Mouse (Mus musculus) granulocyte monocyte progenitor cell, adult 5-6 weeks (primary cell): ENCODE results near the gene Ctnnbl1. TPM values are rescaled to one million over a fixed set of nuclear protein-coding genes. Genes with fewer than 3 reads are reported as not detected.

Experiments used
- ATAC-seq: replicated peaks from 2 replicates; pipeline ENCODE4 v1.8.0; 2016; ENCODE audit warnings: mild to moderate bottlenecking, moderate TSS enrichment, inconsistent platforms; ENCODE audit not compliant: poor library complexity, severe bottlenecking
- total RNA-seq, 2 experiments: library from RNA; stranded (forward) in 1 of 2; stranded (reverse) in 1 of 2; fragments of 200-712, 200-1000 nt in 1 of 2; fragments of >200 nt in 1 of 2; fragmentation: Nextera tagmentation in 1 of 2; gene quantifications; 2 replicates each; pipeline ENCODE4 v1.2.3; 2014 to 2017

Gene Ctnnbl1
- total RNA-seq (2014; fragmentation: Nextera tagmentation) (26.0 and 33.9 TPM in 2 replicates), total RNA-seq (2017) (47.1 and 60.9 TPM in 2 replicates)

DNA sequence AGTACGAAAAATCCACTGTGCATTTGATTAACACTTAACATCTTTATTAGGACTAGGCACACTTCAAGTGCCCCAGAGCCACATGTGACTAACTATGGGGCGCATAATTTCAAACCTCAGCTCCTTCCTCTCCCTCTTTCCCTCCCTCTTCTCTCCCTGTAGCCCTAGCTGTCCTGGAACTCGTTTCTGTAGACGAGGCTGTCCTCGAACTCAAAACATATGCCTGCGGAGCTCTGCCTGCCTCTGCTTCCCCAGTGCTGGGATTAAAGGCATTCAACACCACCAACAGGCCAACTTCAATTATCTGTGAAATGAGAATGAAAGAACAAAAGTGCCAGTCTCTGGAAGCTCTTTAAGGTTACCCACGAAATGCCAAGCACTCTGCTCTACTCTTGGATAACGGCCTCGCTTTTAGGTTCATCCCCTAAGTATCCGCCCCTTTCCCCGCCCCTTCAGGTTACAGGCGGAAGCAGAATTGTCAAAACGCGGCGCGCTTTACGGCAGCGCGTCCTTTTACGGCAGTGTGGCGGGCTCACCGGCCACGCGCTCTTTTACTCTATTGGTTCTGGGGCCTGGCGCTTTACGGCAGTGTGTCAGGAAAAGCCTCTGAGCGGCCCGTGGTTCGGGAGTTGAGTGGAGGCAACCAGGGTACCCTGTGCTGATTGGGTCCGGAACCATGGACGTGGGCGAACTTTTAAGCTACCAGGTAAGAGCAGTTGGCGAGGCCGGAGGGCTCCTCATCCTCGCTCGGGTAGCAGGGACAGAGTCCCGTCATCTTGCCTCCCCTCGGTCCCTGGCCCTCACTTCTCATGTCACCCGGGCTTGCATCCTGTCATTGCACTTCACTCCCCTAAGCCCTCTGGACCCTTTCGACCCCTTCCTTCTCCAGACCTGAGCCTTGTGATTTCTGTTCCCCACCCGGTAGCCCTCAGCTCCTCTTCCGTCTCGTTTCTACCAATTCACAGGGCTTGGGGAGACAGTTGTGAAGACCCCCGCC lies at the start of gene Ctnnbl1:
Ctnnbl1 (plus strand) TSS at position 548 of the 997 bp plus-strand sequence.
- ATAC-seq, result peak; percentile 99

DNA sequence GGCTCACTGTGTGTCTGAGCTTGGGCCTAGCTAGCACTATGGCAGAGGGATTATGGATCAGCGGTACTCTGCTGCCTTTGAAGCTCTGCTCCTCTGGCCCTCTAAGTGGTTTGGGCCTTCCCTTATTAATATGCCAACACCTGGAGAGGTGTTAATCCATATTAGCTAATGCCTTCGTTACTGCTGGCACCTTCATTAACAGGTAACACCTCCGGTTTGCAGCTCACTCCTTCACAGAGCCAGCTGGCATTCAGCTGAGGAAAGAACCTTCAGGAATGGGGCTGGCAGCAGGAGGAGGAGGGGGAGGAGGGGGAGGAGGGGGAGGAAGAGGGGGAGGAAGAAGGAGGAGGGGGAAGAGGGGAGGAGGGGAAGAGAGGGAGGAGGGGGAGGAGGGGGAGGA lies 49.7 kb upstream of the Ctnnbl1 start:
- ATAC-seq, result no peak

DNA sequence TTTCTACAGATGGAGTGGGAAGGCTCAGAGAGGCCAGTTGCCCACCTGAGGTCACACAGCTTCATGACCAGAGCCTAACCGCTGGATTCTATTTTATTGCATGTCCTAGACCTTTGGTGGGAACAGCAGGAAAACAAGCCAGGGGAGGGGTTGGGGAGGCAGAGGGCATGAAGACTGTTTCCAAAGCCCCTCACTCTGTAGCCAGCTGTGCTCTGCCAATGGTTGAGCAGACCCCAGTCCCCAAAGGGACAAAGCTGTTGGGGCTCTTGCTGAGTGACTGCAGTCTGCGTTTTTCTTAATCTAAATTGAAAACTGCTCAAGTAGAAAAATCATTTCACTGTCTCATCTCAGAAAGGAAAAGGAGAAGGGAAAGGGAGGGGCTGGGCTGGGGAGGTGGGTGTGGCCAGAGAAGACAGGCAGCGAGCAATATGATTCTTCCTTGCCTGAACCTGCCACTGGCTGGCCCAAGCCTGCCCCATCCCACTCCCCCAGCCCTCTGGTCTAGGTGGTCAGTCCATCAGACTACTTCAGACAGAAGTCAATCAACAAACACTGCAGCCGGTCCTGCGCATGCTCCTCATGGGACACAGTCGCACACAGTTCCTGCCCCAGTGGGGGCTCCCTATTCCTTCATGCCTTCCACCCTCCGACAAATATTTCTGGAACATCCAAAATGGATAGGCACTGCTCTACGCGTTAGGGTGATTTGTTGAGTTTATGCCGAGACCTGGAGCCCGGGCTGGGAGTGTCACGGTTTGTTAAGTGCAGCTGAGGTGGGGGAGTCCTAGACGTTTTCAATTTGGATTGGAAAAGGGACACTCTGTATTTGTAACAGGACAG lies 45.7 kb upstream of the Ctnnbl1 start:
- ATAC-seq, result no peak

DNA sequence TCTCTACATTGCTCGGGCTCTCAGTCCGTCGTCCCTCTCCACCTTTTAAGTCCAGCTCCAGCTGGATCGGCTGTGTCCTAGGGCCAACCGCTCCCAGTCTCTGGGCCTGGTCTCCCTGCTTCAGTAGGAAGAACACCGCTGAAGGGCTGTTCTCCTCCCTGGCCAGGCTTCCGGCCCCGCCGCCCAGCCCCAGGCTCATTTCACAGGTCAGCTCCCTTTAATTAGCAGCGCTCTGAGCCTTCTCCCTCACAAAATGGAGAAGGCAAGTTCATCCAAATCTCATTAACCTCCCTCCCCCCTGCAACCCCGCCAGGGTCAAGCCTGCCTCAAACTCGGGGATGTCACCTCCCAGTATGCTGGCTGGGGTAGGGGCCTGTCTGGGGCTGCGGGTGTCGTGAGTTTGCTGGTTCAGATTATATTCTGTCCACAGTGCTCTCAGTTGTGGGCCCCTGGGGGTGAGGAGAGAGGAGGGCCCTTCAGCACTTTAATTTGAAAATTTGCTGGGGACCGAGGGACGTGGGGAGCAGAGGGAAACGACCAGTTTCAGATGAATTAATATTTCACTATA lies 44.8 kb upstream of the Ctnnbl1 start:
- ATAC-seq, result no peak

- ATAC-seq, result no peak
These were observed 43.6 kb upstream of the Ctnnbl1 start for GRCm38 (mm10) chr2:157693576-157693975.

- ATAC-seq, result no peak
These were observed 40.9 kb upstream of the Ctnnbl1 start for GRCm38 (mm10) chr2:157696297-157696731.

- no peak for ATAC-seq
These were observed 34.0 kb upstream of the Ctnnbl1 start for GRCm38 (mm10) chr2:157703155-157703554.

DNA sequence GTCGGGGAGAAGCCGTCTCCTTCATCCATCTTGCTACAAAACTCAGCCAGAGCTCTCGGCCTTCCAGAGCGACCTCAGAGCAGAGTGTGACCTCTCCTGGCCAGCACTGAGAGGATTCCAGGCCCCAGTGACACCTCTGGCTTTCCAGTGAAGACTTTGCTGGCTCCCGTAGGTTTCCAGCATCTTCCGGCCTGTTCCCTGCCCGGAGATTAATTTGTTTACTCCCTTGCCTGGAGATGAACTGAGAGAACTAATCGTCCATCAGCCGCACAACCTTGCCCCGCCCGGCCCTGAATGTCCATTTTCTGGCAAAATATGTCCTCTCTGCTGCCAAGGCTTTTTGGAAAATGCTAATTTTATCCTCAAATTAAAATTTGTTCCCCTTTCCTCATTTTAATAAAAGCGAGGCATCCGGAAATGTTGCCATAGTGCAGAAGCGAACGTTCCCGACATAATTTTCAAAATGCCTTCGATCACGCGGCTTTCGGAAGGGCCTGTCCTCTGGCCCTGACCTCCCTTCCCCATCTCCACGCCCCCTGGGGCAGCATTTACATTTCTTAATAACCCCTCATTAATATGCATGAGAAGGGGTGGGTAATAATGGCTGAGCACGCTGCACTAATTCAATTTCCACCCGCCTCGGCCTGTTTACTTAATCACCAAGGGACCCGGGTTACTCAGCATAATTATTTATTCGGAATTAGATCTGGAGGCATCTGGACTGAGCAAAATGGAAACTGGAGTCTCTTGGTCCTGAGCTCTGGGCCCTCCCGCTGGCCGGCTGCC lies 32.0 kb upstream of the Ctnnbl1 start:
- ATAC-seq, result no peak

- ATAC-seq, result no peak
These were observed 31.4 kb upstream of the Ctnnbl1 start for GRCm38 (mm10) chr2:157705777-157706158.

DNA sequence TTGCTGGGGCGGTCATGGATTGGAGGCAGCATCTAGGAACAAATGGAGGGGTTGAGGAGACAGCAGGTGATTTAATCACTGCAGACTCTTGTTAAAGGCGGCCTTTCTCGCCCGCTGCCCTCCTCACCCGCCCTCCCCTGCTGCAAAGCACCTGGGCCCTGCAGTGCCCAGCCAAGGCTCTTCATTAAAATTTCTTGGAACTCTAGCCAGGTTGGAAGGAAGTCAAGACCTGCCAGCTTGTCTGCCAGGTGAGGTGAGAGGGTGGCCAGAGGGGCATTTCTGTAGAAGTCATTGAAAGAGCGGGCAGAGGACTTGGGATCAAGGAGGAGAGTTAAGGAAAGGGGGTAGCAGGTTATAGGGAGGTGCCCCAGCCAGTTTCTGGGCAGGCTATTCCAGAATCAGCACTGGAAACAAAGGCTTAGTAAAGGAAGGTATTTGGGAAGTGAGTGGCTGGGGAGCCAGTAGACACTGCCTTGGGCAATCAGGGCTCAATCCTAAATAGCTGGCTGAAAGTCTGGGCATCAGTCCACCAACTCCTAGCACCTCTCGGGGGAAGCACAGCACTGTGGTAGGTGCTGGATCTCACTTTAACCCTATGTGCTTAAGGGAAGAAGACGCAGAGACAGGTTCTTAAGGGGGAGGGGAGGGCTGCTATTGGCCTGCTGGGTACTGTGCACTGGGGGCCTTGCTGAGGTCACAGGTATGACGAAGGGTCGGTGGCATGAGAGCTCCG lies 29.8 kb upstream of the Ctnnbl1 start:
- no peak for ATAC-seq

- no peak for ATAC-seq
These were observed 24.5 kb upstream of the Ctnnbl1 start for GRCm38 (mm10) chr2:157712677-157713076.

- ATAC-seq, result no peak
These were observed 21.5 kb upstream of the Ctnnbl1 start for GRCm38 (mm10) chr2:157715586-157716191.

DNA sequence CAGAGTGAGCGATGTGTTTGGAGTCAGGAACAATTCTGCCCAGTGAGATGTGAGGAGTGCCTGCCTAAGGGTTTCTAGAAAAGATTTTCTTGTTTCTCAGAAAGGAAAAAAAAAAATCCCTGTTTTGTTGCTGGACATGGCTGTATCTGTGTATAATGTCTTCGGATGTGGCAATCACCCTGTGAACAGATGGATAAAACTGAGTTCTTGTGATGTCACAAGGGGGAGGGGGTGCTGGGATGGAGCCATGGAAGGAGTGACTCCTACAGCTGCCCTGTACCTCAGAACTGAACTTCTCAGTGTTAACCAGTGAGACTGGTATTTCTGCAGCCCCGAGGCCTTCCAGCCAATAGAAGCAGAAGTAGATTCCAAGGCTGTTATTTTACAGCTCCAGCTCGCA lies 18.8 kb upstream of the Ctnnbl1 start:
- no peak for ATAC-seq

GRCm38 (mm10) chr2:157723883-157724573 lies 13.2 kb upstream of the Ctnnbl1 start:
- no peak for ATAC-seq

- no peak for ATAC-seq
These were observed 12.7 kb upstream of the Ctnnbl1 start for GRCm38 (mm10) chr2:157724574-157724914.

DNA sequence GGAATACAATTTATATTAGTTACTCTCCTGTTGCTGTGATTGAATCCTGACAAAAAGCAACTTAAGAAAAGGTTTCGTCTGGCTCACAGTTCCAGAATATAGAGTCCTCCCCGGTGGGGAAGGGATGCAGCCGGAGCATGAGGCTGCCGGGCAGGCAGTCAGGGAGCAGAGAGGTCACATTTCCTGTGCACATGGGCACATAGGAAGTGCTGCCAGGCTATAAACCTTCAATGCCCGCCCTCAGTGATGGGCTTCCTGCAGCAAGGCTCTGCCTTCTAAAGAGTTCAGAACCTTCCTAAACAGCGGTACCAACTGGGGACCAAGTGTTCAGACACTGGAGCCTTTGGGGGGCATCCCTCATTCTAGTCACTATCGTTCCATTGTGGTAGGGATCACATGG lies 7.4 kb downstream of the Ctnnbl1 start:
- peak; percentile 65 for ATAC-seq

GRCm38 (mm10) chr2:157745735-157746134 lies 8.5 kb downstream of the Ctnnbl1 start:
- ATAC-seq, result no peak

DNA sequence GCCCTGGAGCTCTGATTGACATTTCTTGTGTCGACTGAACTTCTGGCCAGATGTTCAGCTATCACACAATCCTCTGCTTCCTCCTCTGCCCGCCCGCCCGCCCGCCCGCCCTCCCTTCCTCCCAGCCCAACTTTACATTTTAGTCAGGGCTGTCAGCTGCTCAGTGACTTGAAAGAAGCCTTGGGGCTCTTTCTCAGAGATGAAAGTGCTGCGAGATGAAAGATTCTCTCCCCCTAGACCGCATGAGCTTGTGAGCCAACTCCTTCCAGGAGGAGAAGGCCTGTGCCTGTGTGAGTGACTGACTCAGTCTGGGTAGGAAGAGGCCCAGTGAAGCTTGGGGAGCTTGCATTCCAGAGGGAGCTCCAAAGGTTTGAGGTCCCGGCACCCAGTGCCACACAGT lies 9.4 kb downstream of the Ctnnbl1 start:
- ATAC-seq, result no peak
